Mouse (Mus musculus) intestine, embryonic 16.5 days (tissue): ENCODE results near the gene Gm10340. TPM values are rescaled to one million over a fixed set of nuclear protein-coding genes. Genes with fewer than 3 reads are reported as not detected.
"Not testable (repeated sequence)": the region's sequence is repeated elsewhere in the genome, so short reads cannot be mapped to it uniquely, and the experiment has no call there.

Experiments used
- ATAC-seq: fragments of 200-750 bp; cut with Nextera tagmentation; 2 replicates; pipeline ENCODE4 v1.8.0; 2017; ENCODE audit warnings: moderate TSS enrichment, moderate library complexity
- H3K27ac ChIP-seq: fragments of 300-500 bp; sonication (generic); 2 replicates; pipeline ENCODE4 v1.5.1; 2014; ENCODE audit warnings: mild to moderate bottlenecking, low read length
- H3K27me3 ChIP-seq: fragments of 300-500 bp; sonication (generic); replicated peaks from 2 replicates; pipeline ENCODE4 v1.6.1; 2014; ENCODE audit warnings: low read length, control low read depth, mixed read lengths; ENCODE audit not compliant: control insufficient read depth, insufficient read depth
- H3K36me3 ChIP-seq: fragments of 300-500 bp; sonication (generic); 2 replicates; pipeline ENCODE4 v1.6.1; 2014; ENCODE audit warnings: low read length, control low read depth; ENCODE audit not compliant: control insufficient read depth, insufficient read depth
- H3K4me1 ChIP-seq: fragments of 300-500 bp; sonication (generic); 2 replicates; pipeline ENCODE4 v1.6.1; 2014; ENCODE audit warnings: low read length, control low read depth, mixed read lengths; ENCODE audit not compliant: control insufficient read depth, insufficient read depth
- H3K4me2 ChIP-seq: fragments of 300-500 bp; sonication (generic); 2 replicates; pipeline ENCODE4 v1.6.1; 2014; ENCODE audit warnings: low read depth, low read length, control low read depth
- H3K4me3 ChIP-seq: fragments of 300-500 bp; sonication (generic); 2 replicates; pipeline ENCODE4 v1.5.1; 2014; ENCODE audit warnings: mild to moderate bottlenecking, low read length
- H3K9ac ChIP-seq: fragments of 300-500 bp; sonication (generic); 2 replicates; pipeline ENCODE4 v1.6.1; 2014; ENCODE audit warnings: low read depth, low read length
- H3K9me3 ChIP-seq: fragments of 300-500 bp; sonication (generic); 2 replicates; pipeline ENCODE4 v1.6.1; 2016; ENCODE audit warnings: low read length, control low read depth; ENCODE audit not compliant: control insufficient read depth
- WGBS: fragments of 180-500 bp; shearing (Covaris S2); extraction: QIAGEN DNeasy Blood & Tissue Kit; methylation state at CpG from one replicate; pipeline ENCODE4 v1.1.7; 2014; 5-methylcytosine and 5-hydroxymethylcytosine counted together
- polyA plus RNA-seq: library from polyadenylated mRNA; unstranded; fragments of >200 nt; fragmentation: Nextera tagmentation; extraction: Ambion mirVana; gene quantifications from 2 replicates; pipeline ENCODE4 v1.2.1, GENCODE M21; 2015

Gene Gm10340
- not detected in 2 replicates for polyA plus RNA-seq

DNA sequence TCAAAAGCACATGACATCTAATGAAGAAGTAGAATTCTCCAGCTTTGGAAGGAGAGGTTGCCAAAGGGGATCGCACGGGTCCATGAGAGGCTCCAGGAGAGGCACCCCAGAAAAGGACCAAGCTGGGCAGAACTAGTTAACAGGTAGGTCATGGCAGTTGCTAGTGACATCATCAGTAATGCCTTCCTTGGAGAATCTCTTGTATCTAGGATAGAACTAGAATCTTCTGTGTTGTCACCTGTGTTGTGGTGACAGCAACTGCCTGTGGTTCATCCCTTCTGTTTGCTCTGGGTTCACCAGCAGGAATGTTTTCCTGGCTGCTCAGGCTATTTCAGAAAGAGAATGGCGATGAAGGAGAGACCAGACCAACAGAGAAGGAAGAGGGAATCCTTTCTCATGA, at the start of gene Gm10340:
Gene Gm10340, plus strand, starts transcription at position 301 of the 400 bp plus-strand sequence.
- H3K27ac ChIP-seq, H3K4me1 ChIP-seq, H3K4me2 ChIP-seq, H3K36me3 ChIP-seq, H3K9me3 ChIP-seq, ATAC-seq, H3K27me3 ChIP-seq, H3K9ac ChIP-seq, H3K4me3 ChIP-seq: not testable (repeated sequence)
- WGBS = 97% methylated on average over 2 of the region's 3 CpGs

DNA sequence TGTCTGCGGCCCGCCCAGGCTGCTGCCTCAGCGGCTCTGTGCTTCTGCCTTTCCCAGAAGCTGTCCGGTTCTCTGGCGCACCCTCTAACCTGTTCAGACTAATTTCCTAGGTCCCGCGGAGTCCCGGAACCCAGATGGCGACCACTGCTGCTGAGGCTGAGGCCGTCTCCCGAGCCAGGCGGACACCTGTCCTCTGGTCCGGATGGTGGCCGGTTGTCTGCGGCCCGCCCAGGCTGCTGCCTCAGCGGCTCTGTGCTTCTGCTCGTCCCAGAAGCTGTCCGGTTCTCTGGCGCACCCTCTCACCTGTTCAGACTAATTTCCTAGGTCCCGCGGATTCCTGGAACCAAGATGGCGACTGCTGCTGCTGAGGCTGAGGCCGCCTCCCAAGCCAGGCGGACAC, 17.7 kb upstream of the Gm10340 start:
- ATAC-seq, H3K9me3 ChIP-seq, H3K9ac ChIP-seq, H3K4me1 ChIP-seq, H3K27me3 ChIP-seq, H3K4me2 ChIP-seq, H3K27ac ChIP-seq, H3K4me3 ChIP-seq, H3K36me3 ChIP-seq: not testable (repeated sequence)
- WGBS = 94% methylated on average over 13 of the region's 25 CpGs

DNA sequence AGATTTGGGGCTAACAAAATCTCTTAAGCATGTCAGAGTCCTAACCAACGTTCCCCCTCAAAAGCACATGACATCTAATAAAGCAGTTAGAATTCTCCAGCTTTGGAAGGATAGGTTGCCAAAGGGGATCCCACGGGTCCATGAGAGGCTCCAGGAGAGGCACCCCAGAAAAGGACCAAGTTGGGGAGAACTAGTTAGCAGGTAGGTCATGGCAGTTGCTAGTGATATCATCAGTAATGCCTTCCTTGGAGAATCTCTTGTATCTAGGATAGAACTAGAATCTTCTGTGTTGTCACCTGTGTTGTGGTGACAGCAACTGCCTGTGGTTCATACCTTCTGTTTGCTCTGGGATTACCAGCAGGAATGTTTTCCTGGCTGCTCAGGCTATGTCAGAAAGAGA, 54.2 kb downstream of the Gm10340 start, which contains the start of gene Gm5795:
Gene Gm5795, plus strand, starts transcription at position 301 of the 400 bp plus-strand sequence.
- not testable (repeated sequence) for ATAC-seq, H3K4me1 ChIP-seq, H3K27ac ChIP-seq, H3K9ac ChIP-seq, H3K4me2 ChIP-seq, H3K27me3 ChIP-seq, H3K36me3 ChIP-seq, H3K4me3 ChIP-seq, H3K9me3 ChIP-seq
- no CpG with 5 or more reads among the region's 2 CpGs for WGBS

Other genes starting within 250 kb of the Gm10340 start
- not detected in 2 replicates for gene Gm2888, start 104.0 kb upstream of the Gm10340 start, polyA plus RNA-seq
- gene Gm2897, start 84.7 kb upstream of the Gm10340 start, polyA plus RNA-seq = 0.69 and 1.3 TPM in 2 replicates
- gene Gm5795, start 54.3 kb downstream of the Gm10340 start, polyA plus RNA-seq = not detected in 2 replicates
- gene D830030K20Rik, start 74.5 kb downstream of the Gm10340 start, polyA plus RNA-seq = 3.0 and 3.1 TPM in 2 replicates
- gene Gm2956, start 198.6 kb downstream of the Gm10340 start, polyA plus RNA-seq = not detected in 2 replicates